Mouse (Mus musculus) thymus, postnatal 14 days (tissue): ENCODE data around the gene Kcnip1.

Experiments
- DNase-seq: peaks from one replicate; pipeline ENCODE4 v3.0.0; 2021

Gene Kcnip1

GRCm38 (mm10) chr11:33655221-33655620 is 337.7 kb downstream of the Kcnip1 start:
- DNase-seq = no peak

- no peak for DNase-seq
These were observed 338.5 kb downstream of the Kcnip1 start for GRCm38 (mm10) chr11:33654485-33654884.

- DNase-seq = no peak
These were observed 343.6 kb downstream of the Kcnip1 start for GRCm38 (mm10) chr11:33649358-33649757.

DNA sequence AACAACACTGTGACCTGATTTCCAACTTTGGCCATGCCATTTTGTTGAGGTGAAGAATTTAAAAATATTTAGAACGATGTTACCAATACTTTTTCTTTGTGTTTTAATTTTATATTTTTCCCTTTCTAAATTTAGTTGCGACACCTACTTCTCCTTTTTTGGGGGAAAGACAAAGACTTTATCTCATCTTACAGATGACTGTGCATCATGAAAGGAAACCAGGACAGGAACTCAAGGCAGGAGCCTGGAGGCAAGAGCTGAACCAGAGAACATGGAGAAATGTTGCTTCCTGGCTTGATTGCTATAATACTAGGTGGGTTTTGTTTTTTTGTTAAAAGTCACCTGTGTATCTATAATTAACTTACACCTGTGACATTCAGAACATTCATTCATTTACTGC is 355.8 kb downstream of the Kcnip1 start:
- no peak for DNase-seq

- DNase-seq = no peak
These were observed 365.7 kb downstream of the Kcnip1 start for GRCm38 (mm10) chr11:33627136-33627742.

- peak; percentile 54 for DNase-seq
These were observed 378.7 kb downstream of the Kcnip1 start for GRCm38 (mm10) chr11:33614218-33614617.

DNA sequence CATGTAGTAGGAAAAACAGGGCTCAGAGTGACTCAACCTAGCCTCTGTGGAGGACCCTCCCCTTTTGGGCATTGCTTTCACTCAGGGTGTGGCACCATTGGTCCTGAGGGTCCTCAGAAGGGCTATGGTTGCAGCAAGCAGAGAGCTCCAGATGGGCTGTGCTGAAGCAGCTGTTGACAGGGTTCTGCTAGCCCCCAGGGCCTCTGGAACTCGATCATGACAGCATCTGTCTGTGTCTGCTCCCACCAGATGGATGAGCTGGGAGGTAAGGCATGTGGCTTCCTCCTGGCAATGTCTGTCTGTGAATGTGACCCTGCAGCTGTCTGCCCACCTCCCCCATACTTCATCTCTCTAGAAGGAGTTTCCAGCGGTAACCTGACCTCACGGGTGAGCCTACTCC is 385.2 kb downstream of the Kcnip1 start:
- DNase-seq = no peak

- DNase-seq = no peak
These were observed 389.8 kb downstream of the Kcnip1 start for GRCm38 (mm10) chr11:33603174-33603573.

GRCm38 (mm10) chr11:33598986-33599385 is 394.0 kb downstream of the Kcnip1 start, which contains the start of gene D130052B06Rik:
Gene D130052B06Rik (plus strand): TSS chr11:33599302.
- no peak for DNase-seq

GRCm38 (mm10) chr11:33596655-33597054 is 396.3 kb downstream of the Kcnip1 start:
- DNase-seq = no peak

- DNase-seq = no peak
These were observed 400.1 kb downstream of the Kcnip1 start for GRCm38 (mm10) chr11:33592826-33593225.

- no peak for DNase-seq
These were observed 402.2 kb downstream of the Kcnip1 start for GRCm38 (mm10) chr11:33590771-33591170.

GRCm38 (mm10) chr11:33586614-33587013 is 406.3 kb downstream of the Kcnip1 start:
- no peak for DNase-seq

DNA sequence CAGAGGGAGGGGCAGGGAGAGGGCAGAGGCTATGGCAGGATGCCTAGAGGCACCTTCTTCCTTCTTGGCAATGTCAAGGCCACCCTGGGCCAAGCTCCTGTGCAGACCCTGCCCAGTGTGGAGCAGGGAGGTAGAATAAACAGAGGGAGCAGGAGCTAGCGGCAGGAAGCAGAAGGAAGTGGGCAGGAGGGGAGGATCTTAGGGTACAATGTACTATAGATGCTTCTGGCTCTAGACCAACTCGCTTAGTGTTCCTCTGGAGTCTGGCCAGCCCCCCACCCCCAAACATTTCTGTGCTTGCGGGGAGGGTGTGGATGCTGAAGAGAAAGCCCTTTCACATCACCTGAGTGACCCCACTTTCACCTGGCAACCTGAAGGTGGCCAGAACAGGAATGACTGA is 413.3 kb downstream of the Kcnip1 start:
- no peak for DNase-seq
